Mouse (Mus musculus) bone marrow macrophage, adult 2 months (primary cell): ENCODE measurements around the gene P2ry13.

Experiments used
- CTCF ChIP-seq: IDR thresholded peaks from 2 replicates; pipeline ENCODE4 v1.5.1; 2012; ENCODE audit warnings: low read depth, mild to moderate bottlenecking, low read length, moderate library complexity
- POLR2A ChIP-seq: IDR thresholded peaks from 2 replicates; pipeline ENCODE4 v1.6.1; 2012; ENCODE audit warnings: mild to moderate bottlenecking, low read depth, low read length, borderline replicate concordance

- no peak for TF ChIP-seq POLR2A
- TF ChIP-seq CTCF, result no peak
Measured at GRCm38 (mm10) chr3:59197329-59197948, 13.2 kb downstream of the P2ry13 start.
